Mouse (Mus musculus): ENCODE results near the gene Slc9a7.

Gene Slc9a7

DNA sequence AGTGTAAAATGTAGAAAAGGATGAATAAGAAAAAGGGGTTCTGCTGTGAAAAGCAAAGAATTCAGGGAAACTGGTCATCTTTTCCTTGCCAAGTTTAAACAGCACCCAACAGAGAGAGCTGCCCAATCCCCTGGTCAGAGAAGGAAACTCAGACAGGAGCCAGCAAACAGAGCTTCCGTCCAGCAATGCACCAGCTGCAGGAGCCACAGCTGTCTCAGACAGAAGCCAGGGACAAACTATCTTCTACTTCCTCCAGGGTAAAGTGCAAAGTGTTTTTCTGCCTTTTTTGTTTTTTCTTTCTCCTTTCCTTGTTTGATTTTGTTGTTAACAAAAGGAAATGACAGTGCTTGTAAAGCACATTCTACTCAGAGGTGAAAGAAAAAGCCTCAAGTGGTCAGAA is 131.3 kb downstream of the Slc9a7 start:
- DNase-seq (ENCODE audit: extremely low spot score, low read depth, low spot score) = no peak

DNA sequence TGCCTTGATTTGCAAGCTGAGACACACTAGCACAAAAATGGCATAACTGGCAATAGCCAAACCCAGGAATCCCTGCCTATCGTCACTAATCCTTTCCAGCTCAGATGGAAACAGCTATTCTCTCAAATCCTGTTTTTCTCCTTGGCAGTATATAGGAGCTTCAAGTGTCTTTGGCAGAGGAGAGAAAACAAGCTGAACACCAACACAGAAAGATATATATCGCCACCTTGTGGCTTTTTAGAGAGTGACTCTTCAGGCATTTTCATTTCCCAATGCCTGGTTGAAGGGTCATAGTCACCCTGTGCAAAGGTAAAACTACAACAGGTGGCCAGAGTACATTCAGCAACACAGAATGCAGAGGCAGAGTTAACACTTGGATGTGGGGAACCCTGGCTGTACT is 134.1 kb downstream of the Slc9a7 start:
- peak; percentile 5 for DNase-seq (ENCODE audit: extremely low spot score, low read depth, low spot score)

DNA sequence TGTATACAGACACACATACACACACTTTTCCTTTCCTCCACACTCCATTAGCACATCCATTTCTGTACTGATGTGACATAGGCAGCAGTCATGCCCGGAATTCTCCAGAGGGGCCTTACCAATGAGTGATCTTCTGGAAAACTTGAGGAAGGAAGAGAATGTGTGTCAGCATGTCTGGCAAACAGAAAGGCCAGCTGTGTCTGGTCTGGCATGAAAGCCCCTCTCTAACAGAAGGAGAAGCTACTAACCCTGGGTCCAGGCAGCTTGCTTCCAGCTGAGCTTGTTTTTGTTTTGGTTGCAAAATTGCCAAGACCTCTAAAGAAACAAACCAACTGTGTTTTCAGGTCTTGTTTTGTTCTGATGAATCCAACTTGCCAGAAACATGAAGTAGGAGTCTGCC is 162.1 kb downstream of the Slc9a7 start:
- DNase-seq (ENCODE audit: extremely low spot score, low read depth, low spot score) = no peak

DNA sequence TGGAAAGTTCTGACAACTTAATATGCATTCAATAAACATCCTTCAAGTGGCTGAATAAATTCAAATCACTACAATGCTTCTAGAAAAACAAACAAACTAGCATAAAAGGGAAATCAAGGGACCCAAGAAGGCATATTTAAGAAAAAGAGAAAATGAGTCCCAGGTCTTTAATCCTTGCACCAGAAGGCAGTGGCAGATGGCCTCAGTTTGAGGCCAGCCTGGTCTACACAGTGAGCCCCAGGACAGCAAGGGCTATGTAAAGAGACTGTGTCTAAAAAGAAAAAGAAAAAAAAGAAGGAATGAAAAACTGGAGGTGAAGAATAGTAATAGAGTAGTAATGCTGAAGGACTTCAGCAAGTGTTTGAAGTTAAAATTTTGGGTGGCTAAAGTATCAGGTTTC is 162.7 kb downstream of the Slc9a7 start:
- no peak for DNase-seq (ENCODE audit: extremely low spot score, low read depth, low spot score)

DNA sequence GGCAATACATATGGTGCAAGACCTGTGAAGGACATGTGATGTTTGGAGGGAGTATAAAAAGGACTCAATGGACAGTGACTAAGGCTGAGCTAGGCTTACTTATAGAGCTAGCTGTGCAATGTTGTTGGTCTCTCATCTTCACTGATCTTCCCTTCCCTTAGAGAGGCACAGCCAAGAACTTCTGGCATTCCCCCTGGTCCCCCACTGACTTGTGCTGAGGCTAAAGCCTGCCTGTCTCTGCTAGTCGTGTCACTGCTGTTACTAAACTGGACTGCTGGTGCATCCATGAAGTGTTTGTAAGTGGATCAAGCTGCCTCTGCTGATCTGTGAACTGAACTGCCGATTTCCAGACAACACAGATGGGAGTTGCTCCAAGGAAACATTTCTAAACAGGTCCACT is 166.1 kb downstream of the Slc9a7 start:
- DNase-seq (ENCODE audit: extremely low spot score, low read depth, low spot score) = no peak

DNA sequence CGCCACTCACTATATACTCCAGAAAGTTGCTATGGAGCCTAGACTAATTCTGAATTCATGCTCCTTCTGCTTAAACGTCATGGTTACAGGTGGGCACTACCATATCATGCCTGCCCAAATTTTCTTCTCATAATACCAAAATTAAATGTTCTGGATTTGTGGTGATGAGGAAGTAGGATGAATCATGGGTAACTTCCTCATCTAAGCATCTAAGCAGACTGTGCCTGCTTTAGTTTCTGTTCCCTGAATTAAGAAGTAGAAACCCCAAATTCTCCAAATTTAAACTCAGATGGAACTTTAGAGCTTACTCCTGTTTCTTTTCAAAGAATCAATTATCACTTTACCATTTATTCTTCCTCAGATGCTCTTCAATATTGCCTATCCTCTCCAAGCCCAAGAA is 173.9 kb downstream of the Slc9a7 start:
- DNase-seq (ENCODE audit: extremely low spot score, low read depth, low spot score) = no peak

DNA sequence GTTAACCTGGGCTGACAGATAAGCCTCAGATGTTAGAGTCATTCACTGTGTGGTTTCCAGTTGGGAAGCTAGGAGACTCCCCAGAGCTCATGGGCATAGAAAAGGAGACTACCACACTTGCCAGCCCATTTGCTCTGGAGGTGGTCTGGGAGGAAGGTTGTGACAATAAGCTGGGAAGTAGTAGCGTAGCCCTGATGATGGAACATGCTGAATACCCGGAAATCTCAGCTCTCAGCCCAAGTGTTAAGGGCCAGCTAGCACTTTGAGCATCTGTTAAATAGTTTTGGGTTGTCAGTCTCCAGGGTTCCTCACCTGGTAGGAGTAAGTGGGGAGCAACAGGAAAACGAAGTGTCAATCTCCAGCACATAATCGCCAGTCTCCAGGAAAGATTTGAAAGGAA is 221.4 kb downstream of the Slc9a7 start:
- no peak for DNase-seq (ENCODE audit: extremely low spot score, low read depth, low spot score)

DNA sequence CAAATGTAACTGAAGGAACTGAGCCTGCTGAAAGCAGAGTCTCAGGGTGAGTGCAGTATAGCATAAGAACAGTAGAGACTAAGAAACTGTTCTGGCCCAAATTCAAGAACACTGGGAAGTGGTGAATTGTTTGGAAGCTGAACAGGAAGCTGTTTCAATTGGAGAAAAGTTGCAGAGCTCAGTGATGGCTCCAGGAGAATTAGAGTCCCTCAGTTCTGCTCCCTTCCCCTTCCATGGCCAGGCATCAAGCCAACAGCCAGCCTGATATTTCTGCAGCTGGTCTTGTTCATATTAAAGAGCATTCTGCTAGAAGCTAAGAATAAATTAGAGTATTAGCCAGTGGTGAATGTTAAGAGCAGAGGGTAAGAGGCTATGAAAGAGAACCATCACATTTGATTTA is 225.0 kb downstream of the Slc9a7 start:
- no peak for DNase-seq (ENCODE audit: extremely low spot score, low read depth, low spot score)

DNA sequence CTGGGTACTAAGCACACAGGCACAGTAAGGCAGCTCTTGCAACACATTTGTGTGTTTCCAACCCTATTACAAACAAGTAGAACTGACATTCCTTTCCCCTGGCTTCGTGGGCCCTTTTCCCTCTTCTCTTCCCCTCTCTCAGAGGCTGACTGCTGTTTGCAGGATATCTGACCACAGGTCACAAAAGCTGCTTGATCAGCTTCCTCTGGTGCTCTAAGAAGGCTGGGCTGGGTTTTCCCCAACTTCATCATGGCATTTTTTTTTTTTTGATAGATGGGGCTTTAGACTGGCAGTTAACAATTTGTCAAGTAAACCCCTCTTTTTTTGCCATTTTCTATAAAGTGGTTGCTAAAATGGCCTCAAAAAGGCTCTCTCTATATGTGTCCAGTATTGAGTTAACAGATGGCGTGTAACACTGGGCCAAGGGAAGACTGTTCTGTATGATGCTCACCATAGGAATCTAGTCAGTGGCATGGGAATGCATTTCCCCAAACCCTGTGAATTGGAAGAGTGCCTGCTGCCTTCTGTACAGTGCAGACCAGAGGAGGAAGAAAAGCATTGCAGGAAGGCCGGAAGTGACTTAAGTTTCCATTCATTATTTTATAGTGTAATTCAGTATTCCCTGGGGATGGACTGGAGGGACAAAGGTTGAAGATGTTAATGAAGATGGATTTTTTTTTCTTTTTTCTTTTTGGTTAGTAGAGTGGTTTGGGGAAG is 229.7 kb downstream of the Slc9a7 start:
- DNase-seq (ENCODE audit: extremely low spot score, low read depth, low spot score) = no peak

DNA sequence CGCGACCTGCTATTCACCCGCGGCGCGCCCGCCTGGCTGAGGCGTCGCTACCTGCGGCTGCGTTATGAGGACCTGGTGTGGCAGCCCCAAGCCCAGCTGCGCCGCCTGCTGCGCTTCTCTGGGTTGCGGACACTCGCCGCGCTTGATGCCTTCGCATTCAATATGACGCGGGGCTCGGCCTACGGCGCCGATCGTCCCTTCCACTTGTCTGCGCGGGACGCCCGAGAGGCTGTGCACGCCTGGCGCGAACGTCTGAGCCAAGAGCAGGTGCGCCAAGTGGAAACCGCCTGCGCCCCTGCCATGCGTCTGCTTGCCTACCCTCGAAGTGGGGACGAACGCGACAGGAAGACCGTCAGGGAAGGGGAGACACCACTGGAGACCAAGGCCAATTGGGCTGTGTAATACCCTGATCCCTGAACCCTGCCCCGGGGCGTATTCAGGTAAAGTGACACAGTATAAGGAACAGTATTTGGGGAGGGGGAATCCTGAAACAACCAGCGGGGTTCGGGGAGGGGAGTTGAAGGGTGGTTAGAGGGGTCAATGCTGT is 230.8 kb downstream of the Slc9a7 start:
- no peak for DNase-seq (ENCODE audit: extremely low spot score, low read depth, low spot score)

DNA sequence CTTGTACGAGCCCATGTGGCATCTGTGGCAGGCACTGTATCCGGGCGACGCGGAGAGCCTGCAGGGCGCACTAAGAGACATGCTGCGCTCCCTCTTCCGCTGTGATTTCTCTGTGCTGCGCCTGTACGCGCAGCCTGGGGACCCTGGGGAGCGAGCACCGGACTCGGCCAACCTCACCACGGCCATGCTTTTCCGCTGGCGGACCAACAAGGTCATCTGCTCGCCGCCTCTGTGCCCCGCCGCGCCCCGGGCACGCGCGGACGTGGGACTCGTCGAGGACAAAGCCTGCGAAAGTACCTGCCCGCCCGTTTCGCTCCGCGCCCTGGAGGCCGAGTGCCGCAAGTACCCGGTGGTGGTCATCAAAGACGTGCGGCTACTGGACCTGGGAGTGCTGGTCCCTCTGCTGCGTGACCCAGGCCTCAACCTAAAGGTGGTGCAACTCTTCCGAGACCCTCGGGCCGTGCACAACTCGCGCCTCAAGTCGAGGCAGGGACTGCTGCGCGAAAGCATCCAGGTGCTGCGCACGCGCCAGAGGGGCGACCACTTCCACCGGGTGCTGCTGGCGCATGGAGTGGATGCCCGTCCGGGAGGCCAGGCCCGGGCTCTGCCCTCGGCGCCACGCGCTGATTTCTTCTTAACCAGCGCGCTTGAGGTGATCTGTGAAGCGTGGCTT is 231.4 kb downstream of the Slc9a7 start:
- DNase-seq (ENCODE audit: extremely low spot score, low read depth, low spot score) = no peak

DNA sequence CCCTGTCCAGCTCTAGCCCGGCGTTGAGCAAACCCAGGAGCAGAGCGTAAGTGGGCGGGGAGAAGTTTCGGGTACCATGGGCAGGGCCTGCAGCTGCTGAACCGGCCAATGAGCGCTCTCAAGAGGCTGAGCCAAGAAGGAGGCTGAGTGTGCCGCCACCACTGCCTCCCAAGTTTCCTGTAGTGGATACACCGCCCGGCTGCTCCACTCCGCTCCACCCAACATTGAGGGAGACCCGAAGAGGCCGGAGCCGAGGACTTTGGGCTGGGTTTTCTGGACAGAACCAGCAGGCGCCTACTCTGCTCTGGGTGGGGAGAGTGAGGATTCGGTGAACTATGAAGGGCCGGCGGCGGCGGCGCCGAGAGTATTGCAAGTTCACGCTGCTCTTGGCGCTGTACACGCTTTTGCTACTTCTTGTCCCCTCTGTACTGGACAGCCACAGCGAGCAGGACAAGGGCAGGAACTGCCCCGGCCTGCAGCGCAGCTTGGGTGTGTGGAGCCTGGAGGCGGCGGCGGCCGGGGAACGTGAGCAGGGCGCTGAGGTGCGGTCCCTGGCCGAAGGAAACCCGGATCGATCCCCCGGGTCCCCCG is 232.1 kb downstream of the Slc9a7 start, which contains the start of gene Chst7:
Gene Chst7, plus strand, starts transcription at position 180 of the 591 bp plus-strand sequence.
- DNase-seq (ENCODE audit: extremely low spot score, low read depth, low spot score) = peak; percentile 24

Data from hindlimb bud, embryonic 11.5 days (tissue).